Mouse (Mus musculus): ENCODE data around the gene Dnah2. TPM values are rescaled to one million over a fixed set of nuclear protein-coding genes. Genes with fewer than 3 reads are reported as not detected.

Gene Dnah2
- polyA plus RNA-seq, 1 experiment from 2014 or later = 0.17 TPM

DNA sequence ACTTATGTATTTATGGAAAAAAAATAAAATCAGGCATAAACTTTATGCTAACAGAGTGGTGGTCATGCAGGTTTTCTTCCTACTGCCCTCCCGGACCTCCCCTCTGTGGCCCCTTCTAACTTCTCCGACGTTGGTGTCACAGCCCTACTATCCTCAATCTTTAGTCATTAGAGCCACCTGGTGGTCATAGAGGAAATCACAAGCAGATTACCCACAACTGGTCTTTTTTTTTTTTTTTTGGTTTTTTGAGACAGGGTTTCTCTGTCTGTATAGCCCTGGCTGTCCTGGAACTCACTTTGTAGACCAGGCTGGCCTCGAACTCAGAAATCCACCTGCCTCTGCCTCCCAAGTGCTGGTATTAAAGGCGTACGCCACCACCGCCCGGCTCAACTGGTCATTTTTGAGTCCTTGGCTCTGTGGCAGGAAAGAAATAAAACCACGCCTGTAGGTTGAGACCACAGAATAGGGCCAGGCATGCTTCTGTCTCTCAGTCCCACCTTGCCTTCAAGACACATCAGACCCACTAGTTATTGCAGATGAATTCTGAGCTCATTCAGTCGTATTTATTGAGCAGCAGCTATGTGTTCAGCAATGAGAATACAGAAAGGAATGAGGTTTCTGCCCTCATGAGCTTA lies 158.4 kb downstream of the Dnah2 start:
- Histone ChIP-seq H3K9me3 (replicated peaks; ENCODE audit: control insufficient read depth, low read length) (no peaks in the 10 kb centered on the region), H3K27me3 (ENCODE audit: control insufficient read depth, insufficient read depth, low read length) (no peaks in the 10 kb centered on the region), H3K4me3 (ENCODE audit: low read length) (no peak overlapping the region), H3K27ac (ENCODE audit: low read length) (no peak overlapping the region), H3K9ac (ENCODE audit: low read length) (no peak overlapping the region), H3K36me3 (ENCODE audit: control insufficient read depth, insufficient read depth) (no peaks in the 10 kb centered on the region), H3K4me2 (ENCODE audit: low read depth, low read length) (no peak overlapping the region; the same call in 1 of the 2 replicates), H3K4me1 (ENCODE audit: control insufficient read depth, insufficient read depth, low read length) (peaks cover 5% of the 10 kb centered on the region)
- no peak; the same call in 1 of the 2 replicates for ATAC-seq (replicated peaks; ENCODE audit: extremely low read depth, insufficient read depth, low FRiP score)
- WGBS = 54% methylated on average over 10 of the region's 10 CpGs

DNA sequence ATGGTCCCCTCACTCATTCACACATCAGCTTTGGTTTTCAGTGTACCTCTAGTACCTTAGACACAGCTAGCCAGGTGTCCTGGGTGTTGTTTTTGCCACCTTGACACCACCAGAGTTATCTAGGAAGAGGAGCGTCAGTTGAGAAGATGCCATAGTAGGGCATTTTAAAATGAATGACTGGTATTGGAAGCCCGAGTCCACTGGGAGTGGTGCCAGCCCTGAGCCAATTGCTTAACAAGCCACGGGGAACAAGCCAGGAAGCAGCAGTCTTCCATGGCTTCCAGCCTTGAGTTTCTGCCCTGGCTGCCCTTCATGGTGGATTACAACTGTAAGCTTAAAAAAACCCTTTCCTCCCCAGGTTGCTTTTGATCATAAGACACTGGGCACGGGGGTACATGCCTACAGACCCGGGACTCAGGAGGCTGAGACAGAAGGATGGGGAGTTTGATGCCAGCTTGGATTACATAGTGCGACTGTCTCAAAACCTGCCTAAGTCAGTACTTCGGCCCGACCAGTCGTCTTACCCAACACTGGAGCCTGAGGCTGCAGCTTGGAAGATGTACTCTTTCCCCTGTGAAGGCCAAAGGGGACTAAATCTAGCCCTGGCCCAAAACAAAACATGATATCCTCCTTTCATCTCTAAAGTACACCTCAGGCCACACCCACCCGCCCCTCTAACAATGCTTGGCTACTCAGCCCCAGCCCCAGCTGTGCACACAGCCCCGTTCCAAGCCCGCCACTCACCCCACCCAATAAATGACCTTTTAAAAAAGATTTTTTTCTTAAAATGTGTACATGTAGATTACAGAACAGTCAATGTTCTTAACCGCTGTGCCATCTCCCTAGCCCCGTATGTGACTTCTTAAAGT lies 159.1 kb downstream of the Dnah2 start:
- Histone ChIP-seq H3K9ac (ENCODE audit: low read length) (no peak overlapping the region), H3K4me1 (ENCODE audit: control insufficient read depth, insufficient read depth, low read length) (peaks cover 5% of the 10 kb centered on the region), H3K36me3 (ENCODE audit: control insufficient read depth, insufficient read depth) (no peaks in the 10 kb centered on the region), H3K9me3 (replicated peaks; ENCODE audit: control insufficient read depth, low read length) (no peaks in the 10 kb centered on the region), H3K4me3 (ENCODE audit: low read length) (no peak overlapping the region), H3K4me2 (ENCODE audit: low read depth, low read length) (no peak overlapping the region; the same call in 1 of the 2 replicates), H3K27ac (ENCODE audit: low read length) (no peak overlapping the region), H3K27me3 (ENCODE audit: control insufficient read depth, insufficient read depth, low read length) (no peaks in the 10 kb centered on the region)
- ATAC-seq (replicated peaks; ENCODE audit: extremely low read depth, insufficient read depth, low FRiP score) = no peak
- WGBS = 64% methylated on average over 14 of the region's 14 CpGs

DNA sequence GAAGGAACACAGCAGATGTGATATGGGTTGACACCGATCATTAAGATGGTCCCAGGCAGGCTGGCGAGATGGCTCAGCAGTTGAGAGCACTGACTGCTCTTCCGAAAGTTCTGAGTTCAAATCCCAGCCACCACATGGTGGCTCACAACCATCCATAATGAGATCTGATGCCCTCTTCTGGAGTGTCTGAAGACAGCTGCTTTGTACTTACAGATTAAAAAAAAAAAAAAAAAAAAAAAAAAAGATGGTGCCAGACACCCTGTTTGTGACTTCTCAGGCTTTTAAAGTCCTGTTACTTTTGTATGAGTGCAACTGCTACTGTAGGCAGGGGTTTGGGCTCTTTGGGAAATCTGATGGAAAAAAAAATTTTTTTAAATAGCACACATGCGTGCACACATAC lies 160.2 kb downstream of the Dnah2 start:
- WGBS = 95% methylated on average over 4 of the region's 4 CpGs
- H3K9ac ChIP-seq (ENCODE audit: low read length) = no peak overlapping the region
- H3K36me3 ChIP-seq (ENCODE audit: control insufficient read depth, insufficient read depth) = no peaks in the 10 kb centered on the region
- no peak for ATAC-seq (replicated peaks; ENCODE audit: extremely low read depth, insufficient read depth, low FRiP score)
- H3K27ac ChIP-seq (ENCODE audit: low read length) = no peak overlapping the region
- no peaks in the 10 kb centered on the region for H3K9me3 ChIP-seq (replicated peaks; ENCODE audit: control insufficient read depth, low read length)
- peaks cover 5% of the 10 kb centered on the region for H3K4me1 ChIP-seq (ENCODE audit: control insufficient read depth, insufficient read depth, low read length)
- H3K4me2 ChIP-seq (ENCODE audit: low read depth, low read length) = no peak overlapping the region
- no peak overlapping the region for H3K4me3 ChIP-seq (ENCODE audit: low read length)
- no peaks in the 10 kb centered on the region for H3K27me3 ChIP-seq (ENCODE audit: control insufficient read depth, insufficient read depth, low read length)

DNA sequence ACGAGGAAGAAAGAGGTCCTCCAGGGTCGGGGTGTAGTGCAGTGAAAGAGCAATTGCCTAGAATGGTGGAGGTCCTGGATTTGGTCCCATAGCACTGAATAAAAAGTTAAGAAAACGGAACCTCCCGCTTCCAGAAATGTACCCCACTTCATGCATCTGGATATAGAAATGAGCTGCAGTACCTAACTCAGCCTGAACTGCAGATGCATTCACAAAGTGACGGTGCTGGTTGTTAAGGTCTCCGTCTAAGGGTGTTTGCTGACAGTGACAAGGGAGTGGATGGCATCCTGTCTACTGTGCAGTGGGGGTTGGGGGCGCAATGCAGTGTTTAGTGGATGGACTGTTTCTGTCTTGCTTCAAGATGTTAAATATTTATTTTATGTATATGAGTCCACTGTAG lies 162.2 kb downstream of the Dnah2 start:
- no peak overlapping the region for H3K27ac ChIP-seq (ENCODE audit: low read length)
- 70% methylated on average over 7 of the region's 7 CpGs for WGBS

DNA sequence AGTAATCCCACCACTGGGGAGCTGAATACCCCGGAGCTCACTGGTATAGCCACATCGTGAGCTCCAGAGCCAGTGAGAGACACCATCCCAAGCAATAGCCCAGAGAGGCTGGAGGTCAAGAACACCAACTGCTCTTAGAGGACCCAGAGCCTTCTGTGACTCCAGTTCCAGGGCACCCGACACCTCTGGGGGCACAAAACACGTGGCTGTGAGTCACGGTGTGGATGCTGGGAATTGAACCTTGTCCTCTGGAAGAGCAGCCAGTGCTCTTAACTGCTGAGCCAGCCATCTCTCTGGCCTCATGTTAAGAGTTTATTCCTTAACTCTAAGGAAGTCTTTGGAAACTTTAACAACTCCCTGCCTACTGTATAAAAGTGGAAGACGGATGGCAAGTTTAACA lies 163.9 kb downstream of the Dnah2 start:
- Histone ChIP-seq H3K4me1 (ENCODE audit: control insufficient read depth, insufficient read depth, low read length) (peaks cover 5% of the 10 kb centered on the region), H3K4me2 (ENCODE audit: low read depth, low read length) (no peak overlapping the region), H3K27me3 (ENCODE audit: control insufficient read depth, insufficient read depth, low read length) (no peaks in the 10 kb centered on the region), H3K4me3 (ENCODE audit: low read length) (no peak overlapping the region), H3K9me3 (replicated peaks; ENCODE audit: control insufficient read depth, low read length) (no peaks in the 10 kb centered on the region), H3K27ac (ENCODE audit: low read length) (no peak overlapping the region), H3K9ac (ENCODE audit: low read length) (no peak overlapping the region), H3K36me3 (ENCODE audit: control insufficient read depth, insufficient read depth) (no peaks in the 10 kb centered on the region)
- WGBS = 73% methylated on average over 6 of the region's 6 CpGs
- no peak for ATAC-seq (replicated peaks; ENCODE audit: extremely low read depth, insufficient read depth, low FRiP score)

More for the DNA sequence above, 162.2 kb downstream of the Dnah2 start:
- Histone ChIP-seq H3K4me1 (ENCODE audit: control insufficient read depth, insufficient read depth, low read length) (peaks cover 9% of the 10 kb centered on the region), H3K4me2 (ENCODE audit: low read depth, low read length) (no peak overlapping the region), H3K27me3 (ENCODE audit: control insufficient read depth, insufficient read depth, low read length) (no peaks in the 10 kb centered on the region), H3K4me3 (ENCODE audit: low read length) (no peak overlapping the region), H3K36me3 (ENCODE audit: control insufficient read depth, insufficient read depth) (no peaks in the 10 kb centered on the region), H3K9ac (ENCODE audit: low read length) (no peak overlapping the region), H3K9me3 (replicated peaks; ENCODE audit: control insufficient read depth, low read length) (no peaks in the 10 kb centered on the region)
- ATAC-seq (replicated peaks; ENCODE audit: extremely low read depth, insufficient read depth, low FRiP score) = no peak

DNA sequence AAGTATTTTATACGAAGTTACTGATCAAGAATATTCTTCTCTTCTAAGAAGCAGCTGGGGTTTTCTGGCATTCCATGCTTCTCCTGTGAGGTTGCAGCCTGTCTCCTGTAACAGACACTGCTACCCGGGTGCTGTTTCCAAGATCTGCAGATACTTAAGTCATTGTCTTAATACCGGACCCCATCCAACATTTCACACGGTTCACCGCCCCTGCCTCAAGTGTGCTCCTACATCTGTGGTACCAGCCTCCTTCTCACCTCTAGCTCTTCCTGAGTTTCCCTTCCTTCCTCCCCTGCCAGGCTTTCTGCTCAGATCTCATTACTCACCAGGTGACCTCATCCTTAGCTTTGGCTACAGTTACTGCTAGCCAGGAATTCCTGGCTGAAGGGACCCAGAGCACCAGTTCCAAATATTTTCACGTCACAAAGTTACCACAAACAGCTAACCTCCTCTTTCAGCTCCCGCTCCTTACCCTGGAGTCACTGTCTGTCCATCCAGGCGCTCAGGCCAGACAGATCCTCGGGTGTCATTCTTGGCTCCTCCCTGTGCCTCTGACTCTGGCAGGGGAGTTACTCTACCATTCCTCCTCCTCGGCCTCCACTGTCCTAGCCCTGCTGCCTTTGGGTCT lies 166.3 kb downstream of the Dnah2 start:
- Histone ChIP-seq H3K9ac (ENCODE audit: low read length) (no peak overlapping the region), H3K27me3 (ENCODE audit: control insufficient read depth, insufficient read depth, low read length) (no peaks in the 10 kb centered on the region), H3K27ac (ENCODE audit: low read length) (no peak overlapping the region), H3K9me3 (replicated peaks; ENCODE audit: control insufficient read depth, low read length) (no peaks in the 10 kb centered on the region), H3K36me3 (ENCODE audit: control insufficient read depth, insufficient read depth) (no peaks in the 10 kb centered on the region), H3K4me3 (ENCODE audit: low read length) (no peak overlapping the region), H3K4me1 (ENCODE audit: control insufficient read depth, insufficient read depth, low read length) (0 out of 2 replicates have a peak, but pooled peaks cover 3% of the 10 kb centered on the region), H3K4me2 (ENCODE audit: low read depth, low read length) (no peak overlapping the region)
- no peak for ATAC-seq (replicated peaks; ENCODE audit: extremely low read depth, insufficient read depth, low FRiP score)
- WGBS = 48% methylated on average over 10 of the region's 10 CpGs

DNA sequence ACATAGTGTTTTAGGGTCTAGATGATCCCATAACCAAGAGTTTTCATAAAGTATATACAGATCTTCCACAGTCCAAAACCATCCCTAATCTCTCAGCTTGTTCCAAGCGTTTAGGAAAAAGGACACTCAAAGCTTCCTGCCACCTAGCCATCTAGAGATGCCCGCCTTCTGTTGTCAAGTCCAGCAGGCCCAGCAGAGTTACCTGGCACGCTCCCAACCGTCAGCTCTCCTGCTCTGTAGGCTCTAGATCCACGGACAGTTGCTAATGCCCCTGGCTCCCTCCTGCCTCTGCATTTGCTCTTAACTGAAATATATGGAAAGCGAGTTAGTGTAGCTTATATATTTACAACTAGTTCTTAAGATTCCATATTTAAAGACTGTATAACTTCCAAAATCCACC lies 167.6 kb downstream of the Dnah2 start:
- ATAC-seq (replicated peaks; ENCODE audit: extremely low read depth, insufficient read depth, low FRiP score) = no peak
- H3K4me2 ChIP-seq (ENCODE audit: low read depth, low read length) = no peak overlapping the region
- no peak overlapping the region for H3K27ac ChIP-seq (ENCODE audit: low read length)
- H3K27me3 ChIP-seq (ENCODE audit: control insufficient read depth, insufficient read depth, low read length) = no peaks in the 10 kb centered on the region
- 0 out of 2 replicates have a peak, but pooled peaks cover 3% of the 10 kb centered on the region for H3K4me1 ChIP-seq (ENCODE audit: control insufficient read depth, insufficient read depth, low read length)
- no peaks in the 10 kb centered on the region for H3K36me3 ChIP-seq (ENCODE audit: control insufficient read depth, insufficient read depth)
- no peak overlapping the region for H3K9ac ChIP-seq (ENCODE audit: low read length)
- WGBS = 57% methylated on average over 6 of the region's 6 CpGs
- H3K4me3 ChIP-seq (ENCODE audit: low read length) = no peak overlapping the region
- no peaks in the 10 kb centered on the region for H3K9me3 ChIP-seq (replicated peaks; ENCODE audit: control insufficient read depth, low read length)

DNA sequence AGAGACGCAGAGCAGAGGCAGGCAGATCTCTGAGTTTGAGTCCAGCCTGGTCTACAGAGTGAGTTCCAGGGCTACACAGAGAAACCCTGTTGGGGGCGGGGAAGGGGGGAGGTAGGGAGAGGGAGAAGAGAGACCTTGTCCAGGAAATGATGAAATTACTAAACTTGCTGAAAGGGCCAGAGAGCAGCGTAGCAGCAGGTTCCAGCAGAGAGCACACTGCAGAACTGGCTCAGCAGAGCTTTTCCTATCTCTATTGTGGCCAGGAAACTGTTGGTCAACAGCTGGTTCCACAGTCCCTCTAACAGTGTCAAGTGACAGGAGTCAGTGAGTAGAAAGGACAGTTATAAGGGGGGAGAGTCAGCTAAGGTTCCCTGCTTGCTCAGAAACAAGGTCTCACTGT lies 169.3 kb downstream of the Dnah2 start:
- Histone ChIP-seq H3K27ac (ENCODE audit: low read length) (no peak overlapping the region), H3K4me2 (ENCODE audit: low read depth, low read length) (no peak overlapping the region), H3K36me3 (ENCODE audit: control insufficient read depth, insufficient read depth) (no peaks in the 10 kb centered on the region), H3K4me3 (ENCODE audit: low read length) (no peak overlapping the region), H3K27me3 (ENCODE audit: control insufficient read depth, insufficient read depth, low read length) (no peaks in the 10 kb centered on the region), H3K9me3 (replicated peaks; ENCODE audit: control insufficient read depth, low read length) (no peaks in the 10 kb centered on the region), H3K9ac (ENCODE audit: low read length) (no peak overlapping the region), H3K4me1 (ENCODE audit: control insufficient read depth, insufficient read depth, low read length) (0 out of 2 replicates have a peak, but pooled peaks cover 3% of the 10 kb centered on the region)
- WGBS = 76% methylated on average over 3 of the region's 3 CpGs
- ATAC-seq (replicated peaks; ENCODE audit: extremely low read depth, insufficient read depth, low FRiP score) = no peak

DNA sequence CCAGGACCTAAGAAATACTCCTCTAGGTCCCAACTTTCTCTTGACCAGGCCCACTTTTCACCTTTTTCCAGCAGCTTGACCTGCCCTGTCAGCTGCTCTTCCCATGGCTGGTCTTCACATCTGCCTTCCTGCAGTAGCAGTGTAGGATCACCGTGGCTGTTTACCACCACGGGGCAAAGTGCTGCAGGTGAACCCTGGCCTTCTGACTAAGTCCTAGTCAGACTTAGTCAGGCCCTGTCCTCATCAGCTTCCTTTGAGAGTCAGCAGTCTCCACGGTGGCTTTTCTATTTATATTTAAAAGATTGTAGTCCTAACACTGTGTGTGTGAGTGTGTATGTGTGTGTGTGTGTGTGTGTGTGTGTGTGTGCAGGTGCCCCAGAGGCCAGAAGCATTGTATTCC lies 171.1 kb downstream of the Dnah2 start:
- no peak overlapping the region for H3K27ac ChIP-seq (ENCODE audit: low read length)

More for the DNA sequence above, 171.1 kb downstream of the Dnah2 start:
- no peaks in the 10 kb centered on the region for H3K36me3 ChIP-seq (ENCODE audit: control insufficient read depth, insufficient read depth)
- H3K4me2 ChIP-seq (ENCODE audit: low read depth, low read length) = no peak overlapping the region
- no peak overlapping the region for H3K9ac ChIP-seq (ENCODE audit: low read length)
- H3K4me3 ChIP-seq (ENCODE audit: low read length) = no peak overlapping the region
- WGBS = 49% methylated on average over 3 of the region's 3 CpGs
- ATAC-seq (replicated peaks; ENCODE audit: extremely low read depth, insufficient read depth, low FRiP score) = no peak
- H3K27me3 ChIP-seq (ENCODE audit: control insufficient read depth, insufficient read depth, low read length) = no peaks in the 10 kb centered on the region
- 0 out of 2 replicates have a peak, but pooled peaks cover 3% of the 10 kb centered on the region for H3K4me1 ChIP-seq (ENCODE audit: control insufficient read depth, insufficient read depth, low read length)
- no peaks in the 10 kb centered on the region for H3K9me3 ChIP-seq (replicated peaks; ENCODE audit: control insufficient read depth, low read length)
